Mouse (Mus musculus) hindbrain, embryonic 13.5 days (tissue): ENCODE measurements around the gene Arsb. TPM values are rescaled to one million over a fixed set of nuclear protein-coding genes. Genes with fewer than 3 reads are reported as not detected.
"Not testable (repeated sequence)": the region's sequence is repeated elsewhere in the genome, so short reads cannot be mapped to it uniquely, and the experiment has no call there.

Experiments used
- ATAC-seq: fragments of 200-750 bp; cut with Nextera tagmentation; 2 replicates; pipeline ENCODE4 v1.8.0; 2017; ENCODE audit warnings: moderate TSS enrichment; ENCODE audit not compliant: low FRiP score
- H3K27ac ChIP-seq: fragments of 300-500 bp; sonication (generic); 2 replicates; pipeline ENCODE4 v1.5.1; 2015; ENCODE audit warnings: inconsistent platforms, mild to moderate bottlenecking, moderate library complexity
- H3K27me3 ChIP-seq: fragments of 300-500 bp; sonication (generic); 2 replicates; pipeline ENCODE4 v1.6.1; 2015; ENCODE audit warnings: mild to moderate bottlenecking, inconsistent platforms
- H3K36me3 ChIP-seq: fragments of 300-500 bp; sonication (generic); 2 replicates; pipeline ENCODE4 v1.6.1; 2015; ENCODE audit warnings: mild to moderate bottlenecking, inconsistent platforms
- H3K4me1 ChIP-seq: fragments of 300-500 bp; sonication (generic); replicated peaks from 2 replicates; pipeline ENCODE4 v1.6.1; 2015; ENCODE audit warnings: inconsistent platforms
- H3K4me2 ChIP-seq: fragments of 300-500 bp; sonication (generic); 2 replicates; pipeline ENCODE4 v1.6.1; 2015; ENCODE audit warnings: inconsistent platforms, mild to moderate bottlenecking, moderate library complexity
- H3K4me3 ChIP-seq: fragments of 300-500 bp; sonication (generic); 2 replicates; pipeline ENCODE4 v1.5.1; 2015; ENCODE audit warnings: mild to moderate bottlenecking, inconsistent platforms
- H3K9ac ChIP-seq: fragments of 300-500 bp; sonication (generic); 2 replicates; pipeline ENCODE4 v1.6.1; 2015; ENCODE audit warnings: mild to moderate bottlenecking, inconsistent platforms
- H3K9me3 ChIP-seq: fragments of 300-500 bp; sonication (generic); 2 replicates; pipeline ENCODE4 v1.6.1; 2016; ENCODE audit warnings: inconsistent platforms
- WGBS: fragments of 180-500 bp; shearing (Covaris S2); methylation state at CpG from one replicate; pipeline ENCODE4 v1.1.7; 2015; 5-methylcytosine and 5-hydroxymethylcytosine counted together
- polyA plus RNA-seq: library from polyadenylated mRNA; unstranded; fragments of >200 nt; fragmentation: Nextera tagmentation; extraction: Ambion mirVana; gene quantifications from 2 replicates; pipeline ENCODE4 v1.2.1, GENCODE M21; 2015

Gene Arsb
- polyA plus RNA-seq, 1 experiment from 2014 or later = 6.1 TPM

GRCm38 (mm10) chr13:93957907-93958306 lies 186.5 kb downstream of the Arsb start:
- Histone ChIP-seq H3K4me3 (no peak overlapping the region), H3K27me3 (no peaks in the 10 kb centered on the region), H3K4me2 (no peak overlapping the region), H3K9me3 (no peaks in the 10 kb centered on the region), H3K27ac (no peak overlapping the region), H3K36me3 (no peaks in the 10 kb centered on the region), H3K9ac (no peak overlapping the region), H3K4me1 (no peaks in the 10 kb centered on the region)
- WGBS = 89% methylated on average over 8 of the region's 8 CpGs
- no peak for ATAC-seq

- Histone ChIP-seq H3K27me3 (0 out of 2 replicates have a peak, but pooled peaks cover 10% of the 10 kb centered on the region), H3K4me3 (no peak overlapping the region), H3K9me3 (no peaks in the 10 kb centered on the region), H3K4me1 (peaks cover 9% of the 10 kb centered on the region), H3K9ac (no peak overlapping the region), H3K36me3 (no peaks in the 10 kb centered on the region), H3K4me2 (no peak overlapping the region), H3K27ac (no peak overlapping the region)
- ATAC-seq = 0 out of 2 replicates have a peak, but pooled peaks have one; percentile 36
These were observed 194.8 kb downstream of the Arsb start for GRCm38 (mm10) chr13:93966271-93966670.

- H3K27ac ChIP-seq = no peak overlapping the region
- peaks cover 9% of the 10 kb centered on the region for H3K4me1 ChIP-seq
- 39% methylated on average over 9 of the region's 9 CpGs for WGBS
- H3K4me3 ChIP-seq = no peak overlapping the region
- ATAC-seq = no peak; the same call in 1 of the 2 replicates
- 0 out of 2 replicates have a peak, but pooled peaks cover 10% of the 10 kb centered on the region for H3K27me3 ChIP-seq
- H3K4me2 ChIP-seq = no peak overlapping the region
- no peaks in the 10 kb centered on the region for H3K9me3 ChIP-seq
- H3K36me3 ChIP-seq = no peaks in the 10 kb centered on the region
- no peak overlapping the region for H3K9ac ChIP-seq
These were observed 195.7 kb downstream of the Arsb start for GRCm38 (mm10) chr13:93967138-93967537.

GRCm38 (mm10) chr13:93970115-93970514 lies 198.7 kb downstream of the Arsb start:
- no peak overlapping the region for H3K27ac ChIP-seq
- no peaks in the 10 kb centered on the region for H3K9me3 ChIP-seq
- no peak overlapping the region for H3K4me3 ChIP-seq
- peaks cover 9% of the 10 kb centered on the region for H3K4me1 ChIP-seq
- H3K36me3 ChIP-seq = no peaks in the 10 kb centered on the region
- no peak overlapping the region for H3K4me2 ChIP-seq
- no peak overlapping the region for H3K9ac ChIP-seq
- H3K27me3 ChIP-seq = 0 out of 2 replicates have a peak, but pooled peaks cover 7% of the 10 kb centered on the region
- 95% methylated on average over 5 of the region's 5 CpGs for WGBS
- ATAC-seq = no peak

GRCm38 (mm10) chr13:93972423-93972822 lies 201.0 kb downstream of the Arsb start:
- Histone ChIP-seq H3K4me3 (no peak overlapping the region), H3K4me2 (no peak overlapping the region), H3K36me3 (no peaks in the 10 kb centered on the region), H3K27me3 (0 out of 2 replicates have a peak, but pooled peaks cover 7% of the 10 kb centered on the region), H3K9me3 (no peaks in the 10 kb centered on the region), H3K27ac (no peak overlapping the region), H3K4me1 (no peaks in the 10 kb centered on the region), H3K9ac (no peak overlapping the region)
- no peak for ATAC-seq
- 90% methylated on average over 3 of the region's 3 CpGs for WGBS

- 83% methylated on average over 5 of the region's 5 CpGs for WGBS
- H3K9ac ChIP-seq = no peak overlapping the region
- no peaks in the 10 kb centered on the region for H3K9me3 ChIP-seq
- H3K4me3 ChIP-seq = no peak overlapping the region
- no peak overlapping the region for H3K27ac ChIP-seq
- no peak overlapping the region for H3K4me2 ChIP-seq
- H3K27me3 ChIP-seq = 0 out of 2 replicates have a peak, but pooled peaks cover 5% of the 10 kb centered on the region
- H3K36me3 ChIP-seq = no peaks in the 10 kb centered on the region
- no peak for ATAC-seq
- no peaks in the 10 kb centered on the region for H3K4me1 ChIP-seq
These were observed 204.2 kb downstream of the Arsb start for GRCm38 (mm10) chr13:93975668-93976067.

GRCm38 (mm10) chr13:93976897-93977530 lies 205.6 kb downstream of the Arsb start:
- Histone ChIP-seq H3K36me3 (no peaks in the 10 kb centered on the region), H3K9ac (no peak overlapping the region), H3K4me2 (no peak overlapping the region), H3K4me1 (no peaks in the 10 kb centered on the region), H3K4me3 (no peak overlapping the region), H3K27ac (no peak overlapping the region), H3K9me3 (no peaks in the 10 kb centered on the region), H3K27me3 (no peaks in the 10 kb centered on the region)
- ATAC-seq = no peak
- 86% methylated on average over 10 of the region's 10 CpGs for WGBS

GRCm38 (mm10) chr13:93978703-93979495 lies 207.5 kb downstream of the Arsb start:
- no peaks in the 10 kb centered on the region for H3K9me3 ChIP-seq
- H3K9ac ChIP-seq = no peak overlapping the region
- ATAC-seq = no peak
- no peaks in the 10 kb centered on the region for H3K27me3 ChIP-seq
- H3K36me3 ChIP-seq = no peaks in the 10 kb centered on the region
- H3K27ac ChIP-seq = no peak overlapping the region
- H3K4me2 ChIP-seq = no peak overlapping the region
- 73% methylated on average over 12 of the region's 12 CpGs for WGBS
- H3K4me1 ChIP-seq = no peaks in the 10 kb centered on the region
- H3K4me3 ChIP-seq = no peak overlapping the region

- WGBS = 84% methylated on average over 1 of the region's 1 CpGs
- H3K4me3 ChIP-seq = no peak overlapping the region
- no peaks in the 10 kb centered on the region for H3K27me3 ChIP-seq
- H3K36me3 ChIP-seq = no peaks in the 10 kb centered on the region
- H3K27ac ChIP-seq = no peak overlapping the region
- no peak overlapping the region for H3K9ac ChIP-seq
- no peak for ATAC-seq
- no peaks in the 10 kb centered on the region for H3K4me1 ChIP-seq
- H3K9me3 ChIP-seq = no peaks in the 10 kb centered on the region
- no peak overlapping the region for H3K4me2 ChIP-seq
These were observed 208.3 kb downstream of the Arsb start for GRCm38 (mm10) chr13:93979754-93980153.

- no peaks in the 10 kb centered on the region for H3K9me3 ChIP-seq
- H3K36me3 ChIP-seq = no peaks in the 10 kb centered on the region
- H3K4me1 ChIP-seq = peaks cover 1% of the 10 kb centered on the region
- no peak overlapping the region for H3K4me2 ChIP-seq
- no peak overlapping the region for H3K27ac ChIP-seq
- 56% methylated on average over 2 of the region's 2 CpGs for WGBS
- H3K9ac ChIP-seq = no peak overlapping the region
- no peak overlapping the region for H3K4me3 ChIP-seq
- no peaks in the 10 kb centered on the region for H3K27me3 ChIP-seq
- no peak for ATAC-seq
These were observed 213.1 kb downstream of the Arsb start for GRCm38 (mm10) chr13:93984521-93984920.

- Histone ChIP-seq H3K9ac (no peak overlapping the region), H3K4me1 (peaks cover 4% of the 10 kb centered on the region), H3K4me3 (no peak overlapping the region), H3K27ac (no peak overlapping the region), H3K36me3 (no peaks in the 10 kb centered on the region), H3K9me3 (no peaks in the 10 kb centered on the region), H3K4me2 (no peak overlapping the region), H3K27me3 (no peaks in the 10 kb centered on the region)
- no peak for ATAC-seq
- WGBS = 82% methylated on average over 7 of the region's 7 CpGs
These were observed 213.8 kb downstream of the Arsb start for GRCm38 (mm10) chr13:93985181-93985580.

GRCm38 (mm10) chr13:93985750-93986149 lies 214.3 kb downstream of the Arsb start:
- not testable (repeated sequence) for H3K27ac ChIP-seq, H3K4me2 ChIP-seq, H3K9ac ChIP-seq, H3K27me3 ChIP-seq, H3K4me1 ChIP-seq, H3K36me3 ChIP-seq, ATAC-seq, H3K9me3 ChIP-seq, H3K4me3 ChIP-seq
- WGBS = 93% methylated on average over 7 of the region's 8 CpGs

- no peak overlapping the region for H3K9ac ChIP-seq
- no peak overlapping the region for H3K27ac ChIP-seq
- WGBS = 78% methylated on average over 7 of the region's 7 CpGs
These were observed 216.2 kb downstream of the Arsb start for GRCm38 (mm10) chr13:93987611-93988010.

More at GRCm38 (mm10) chr13:93987611-93988010, 216.2 kb downstream of the Arsb start:
- no peak for ATAC-seq
- Histone ChIP-seq H3K4me1 (peaks cover 4% of the 10 kb centered on the region), H3K4me3 (no peak overlapping the region), H3K36me3 (no peaks in the 10 kb centered on the region), H3K27me3 (no peaks in the 10 kb centered on the region), H3K4me2 (no peak overlapping the region), H3K9me3 (no peaks in the 10 kb centered on the region)
